Mouse (Mus musculus) midbrain, embryonic 12.5 days (tissue): Measurements from ENCODE around the gene Usp29. TPM values are rescaled to one million over a fixed set of nuclear protein-coding genes. Genes with fewer than 3 reads are reported as not detected.
A peak's percentile ranks its signal among the peaks of the same experiment; 100 is the strongest.
"Not testable (repeated sequence)": the region's sequence is repeated elsewhere in the genome, so short reads cannot be mapped to it uniquely, and the experiment has no call there.

Experiments
- ATAC-seq: fragments of 200-750 bp; cut with Nextera tagmentation; 2 replicates; pipeline ENCODE4 v1.8.0; 2017; ENCODE audit warnings: low read depth, moderate TSS enrichment, moderate library complexity; ENCODE audit not compliant: low FRiP score
- H3K27ac ChIP-seq: fragments of 300-500 bp; sonication (generic); replicated peaks from 2 replicates; pipeline ENCODE4 v1.5.1; 2016; ENCODE audit warnings: mild to moderate bottlenecking
- H3K27me3 ChIP-seq: fragments of 300-500 bp; sonication (generic); 2 replicates; pipeline ENCODE4 v1.6.1; 2016; ENCODE audit warnings: mild to moderate bottlenecking
- H3K36me3 ChIP-seq: fragments of 300-500 bp; sonication (generic); 2 replicates; pipeline ENCODE4 v1.6.1; 2016
- H3K4me1 ChIP-seq: fragments of 300-500 bp; sonication (generic); 2 replicates; pipeline ENCODE4 v1.6.1; 2016
- H3K4me2 ChIP-seq: fragments of 300-500 bp; sonication (generic); replicated peaks from 2 replicates; pipeline ENCODE4 v1.6.1; 2016; ENCODE audit warnings: mild to moderate bottlenecking, moderate library complexity
- H3K4me3 ChIP-seq: fragments of 300-500 bp; sonication (generic); 2 replicates; pipeline ENCODE4 v1.5.1; 2016; ENCODE audit warnings: mild to moderate bottlenecking
- H3K9ac ChIP-seq: fragments of 300-500 bp; sonication (generic); replicated peaks from 2 replicates; pipeline ENCODE4 v1.6.1; 2016; ENCODE audit warnings: mild to moderate bottlenecking, moderate library complexity
- H3K9me3 ChIP-seq: fragments of 300-500 bp; sonication (generic); 2 replicates; pipeline ENCODE4 v1.6.1; 2016; ENCODE audit warnings: mild to moderate bottlenecking
- WGBS: fragments of 180-500 bp; shearing (Covaris S2); methylation state at CpG from one replicate; pipeline ENCODE4 v1.1.7; 2016; 5-methylcytosine and 5-hydroxymethylcytosine counted together
- polyA plus RNA-seq: library from polyadenylated mRNA; unstranded; fragments of >200 nt; fragmentation: Nextera tagmentation; extraction: Ambion mirVana; gene quantifications from 2 replicates; pipeline ENCODE4 v1.2.1, GENCODE M21; 2016

Usp29 gene
- polyA plus RNA-seq, 1 experiment from 2014 or later: 17.5 TPM

DNA sequence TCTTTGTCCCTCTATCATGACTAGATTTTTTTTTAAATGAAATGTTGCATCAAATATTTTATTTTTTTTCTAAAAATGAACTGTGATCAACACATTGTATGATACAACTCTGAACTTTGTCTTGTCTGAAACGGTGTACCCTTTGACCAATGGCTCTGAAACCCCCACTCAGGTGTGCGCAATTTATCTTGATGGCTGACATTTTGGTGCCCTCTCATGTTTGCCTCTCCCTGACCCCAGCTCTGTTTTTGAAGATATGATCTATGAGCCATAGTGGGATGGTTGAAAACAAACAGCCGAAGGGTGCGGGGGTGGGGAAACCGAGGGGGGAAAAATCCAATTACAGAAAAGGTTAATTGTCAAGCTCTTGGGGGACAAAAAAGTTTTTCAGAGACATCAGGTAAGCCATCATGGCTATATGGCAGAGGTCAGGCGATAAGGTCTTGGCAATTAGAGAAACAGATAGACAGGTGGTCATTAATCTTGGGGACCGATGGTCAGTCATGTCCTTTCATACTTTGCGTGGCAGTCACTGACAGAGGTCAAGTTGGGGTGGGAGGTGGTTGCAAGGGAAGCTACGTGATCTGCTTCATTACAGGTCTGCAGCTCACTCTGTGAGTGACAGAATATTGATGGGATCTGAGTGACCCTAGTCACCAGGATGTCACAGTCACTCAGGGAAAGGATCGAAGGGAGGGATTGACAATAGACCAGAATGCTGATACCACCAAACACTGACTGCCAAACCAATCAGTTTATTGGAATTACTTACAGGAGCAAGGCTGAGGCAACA, 125.4 kb downstream of the Usp29 start:
- H3K9ac ChIP-seq: no peak overlapping the region
- no peak for ATAC-seq

DNA sequence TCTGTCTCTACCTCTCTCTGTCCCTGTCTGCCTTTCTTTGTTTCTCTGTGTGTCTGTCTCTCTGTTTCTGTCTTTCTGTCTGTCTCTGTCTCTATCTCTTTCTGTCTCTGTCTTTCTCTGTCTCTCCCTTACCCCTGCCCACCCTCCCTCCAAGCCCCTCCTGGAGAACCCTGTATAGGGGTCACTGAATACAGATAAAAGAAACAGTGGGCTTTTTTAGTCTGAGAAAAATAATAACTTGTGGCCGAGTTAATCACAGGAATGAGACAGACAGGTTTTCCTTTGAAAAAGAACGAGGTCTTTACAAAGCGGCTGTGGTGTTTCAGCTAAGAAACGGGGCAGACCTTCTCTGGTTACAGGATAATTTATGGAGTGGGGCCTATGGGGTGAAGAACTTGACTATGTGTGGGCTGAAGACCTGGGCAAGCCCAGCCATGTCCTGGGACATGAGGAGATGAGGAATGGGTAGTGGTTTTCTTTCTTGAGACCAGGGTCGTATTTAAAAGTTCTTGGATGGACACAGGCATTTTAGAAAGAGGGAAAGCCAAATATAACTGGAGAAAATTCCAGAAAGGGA, 128.4 kb downstream of the Usp29 start:
- Histone ChIP-seq H3K4me1 (peaks cover 13% of the 10 kb centered on the region), H3K9me3 (no peaks in the 10 kb centered on the region), H3K27ac (no peak overlapping the region), H3K27me3 (no peaks in the 10 kb centered on the region), H3K4me2 (no peak overlapping the region), H3K36me3 (no peaks in the 10 kb centered on the region), H3K9ac (no peak overlapping the region), H3K4me3 (no peak overlapping the region)
- ATAC-seq: no peak
- WGBS: 27% methylated on average over 5 of the region's 5 CpGs

More for the DNA sequence above, 125.4 kb downstream of the Usp29 start:
- Histone ChIP-seq H3K27me3 (no peaks in the 10 kb centered on the region), H3K4me3 (no peak overlapping the region), H3K9me3 (no peaks in the 10 kb centered on the region), H3K4me2 (no peak overlapping the region), H3K36me3 (no peaks in the 10 kb centered on the region), H3K27ac (no peak overlapping the region), H3K4me1 (peaks cover 27% of the 10 kb centered on the region)
- 87% methylated on average over 10 of the region's 10 CpGs for WGBS

DNA sequence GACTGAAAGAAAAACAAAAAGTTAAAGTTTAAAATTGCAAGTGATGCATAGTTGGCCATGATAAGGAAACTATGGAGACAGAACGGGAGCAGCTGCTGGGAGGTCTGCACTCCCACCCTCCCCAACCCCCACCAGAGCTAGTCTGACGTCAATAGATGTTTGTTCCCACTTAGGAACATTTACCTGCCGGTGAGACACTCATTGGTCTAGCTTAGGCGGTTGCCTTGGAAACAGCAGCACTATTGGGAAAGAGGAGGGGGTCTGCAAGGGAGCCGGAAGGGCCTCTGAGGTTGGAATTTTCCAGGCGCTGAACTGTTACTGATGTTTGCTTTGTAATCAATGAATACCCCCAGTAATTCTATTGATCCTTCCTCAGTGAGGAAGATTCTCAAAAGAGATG, 130.3 kb downstream of the Usp29 start:
- no peak overlapping the region for H3K9ac ChIP-seq
- ATAC-seq: peak; percentile 78
- H3K36me3 ChIP-seq: no peaks in the 10 kb centered on the region
- H3K27me3 ChIP-seq: no peaks in the 10 kb centered on the region
- H3K9me3 ChIP-seq: no peaks in the 10 kb centered on the region
- no peak overlapping the region for H3K27ac ChIP-seq
- H3K4me3 ChIP-seq: no peak overlapping the region
- WGBS: 4% methylated on average over 6 of the region's 6 CpGs
- no peak overlapping the region for H3K4me2 ChIP-seq
- peaks cover 13% of the 10 kb centered on the region for H3K4me1 ChIP-seq

DNA sequence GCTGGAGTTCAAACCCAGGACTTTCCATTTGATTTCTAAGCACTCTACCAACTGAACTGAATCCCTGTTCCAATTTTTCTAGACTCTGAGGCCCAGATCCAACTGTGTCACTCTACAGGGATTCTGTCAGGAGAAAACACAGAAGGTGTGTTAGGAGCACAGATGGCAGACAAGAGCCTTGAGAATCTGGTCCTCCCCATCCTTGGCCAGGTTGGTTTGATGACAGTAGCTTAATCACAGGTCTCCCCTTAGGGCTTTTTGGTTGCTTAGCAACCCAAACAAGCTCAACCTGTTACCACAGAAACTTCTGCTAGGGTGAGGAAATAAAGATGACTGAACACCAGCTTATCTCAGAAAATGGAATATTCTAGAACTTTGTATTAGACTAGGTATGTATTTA, 136.0 kb downstream of the Usp29 start:
- Histone ChIP-seq H3K4me2 (no peak overlapping the region), H3K27me3 (no peaks in the 10 kb centered on the region), H3K36me3 (no peaks in the 10 kb centered on the region)

DNA sequence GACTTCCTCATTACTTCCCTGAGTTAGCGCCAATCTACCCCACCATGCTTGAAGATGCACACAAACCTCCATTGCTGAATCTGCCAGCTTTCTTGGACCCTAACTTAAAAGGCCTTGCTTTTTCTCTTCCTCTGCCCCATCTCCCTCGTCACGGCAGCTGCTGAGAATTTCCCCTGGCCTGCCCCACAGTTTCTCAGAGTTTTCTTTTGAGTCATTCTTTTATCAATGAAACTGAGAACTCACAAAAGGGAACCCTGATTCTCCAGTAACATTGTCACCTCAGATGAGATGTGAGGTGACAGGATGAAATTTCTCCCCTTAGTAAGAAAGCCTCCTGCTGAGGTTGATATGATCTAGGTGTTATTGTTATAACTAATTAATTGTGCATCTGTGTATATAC, 138.5 kb downstream of the Usp29 start:
- WGBS: 61% methylated on average over 3 of the region's 3 CpGs
- no peak overlapping the region for H3K4me2 ChIP-seq

More for the DNA sequence above, 136.0 kb downstream of the Usp29 start:
- peaks cover 14% of the 10 kb centered on the region; the same call in 1 of the 2 replicates for H3K4me1 ChIP-seq
- no peaks in the 10 kb centered on the region for H3K9me3 ChIP-seq
- H3K9ac ChIP-seq: no peak overlapping the region
- H3K4me3 ChIP-seq: no peak overlapping the region
- H3K27ac ChIP-seq: no peak overlapping the region
- no peak for ATAC-seq

DNA sequence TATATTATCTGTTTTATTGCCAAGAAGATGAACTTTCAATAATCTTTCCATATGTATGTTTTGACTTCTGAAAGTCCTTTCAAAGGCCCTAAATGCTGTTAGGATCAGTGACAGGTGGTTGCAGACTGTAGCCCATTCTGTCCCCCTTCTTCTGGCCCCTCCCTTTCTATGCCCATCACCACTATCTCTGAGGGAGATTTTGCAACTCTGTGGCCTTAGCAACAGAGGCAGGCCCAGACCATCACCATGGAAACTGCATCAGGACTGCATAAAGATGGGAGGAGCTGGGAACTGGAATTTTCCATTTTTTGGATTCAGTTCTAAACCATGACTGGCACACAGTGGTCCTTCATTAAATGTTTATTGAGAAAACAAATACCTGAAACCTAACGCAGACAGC, 139.2 kb downstream of the Usp29 start:
- Histone ChIP-seq H3K4me1 (peaks cover 14% of the 10 kb centered on the region; the same call in 1 of the 2 replicates), H3K27ac (peak overlapping the region; percentile 35; the same call in 1 of the 2 replicates), H3K36me3 (no peaks in the 10 kb centered on the region), H3K4me3 (no peak overlapping the region), H3K9ac (no peak overlapping the region), H3K4me2 (no peak overlapping the region), H3K27me3 (no peaks in the 10 kb centered on the region), H3K9me3 (no peaks in the 10 kb centered on the region)
- ATAC-seq: peak; percentile 78
- 64% methylated on average over 1 of the region's 1 CpGs for WGBS

More for the DNA sequence above, 138.5 kb downstream of the Usp29 start:
- H3K27me3 ChIP-seq: no peaks in the 10 kb centered on the region
- no peak for ATAC-seq
- no peak overlapping the region for H3K9ac ChIP-seq
- H3K4me3 ChIP-seq: no peak overlapping the region
- H3K4me1 ChIP-seq: peaks cover 14% of the 10 kb centered on the region; the same call in 1 of the 2 replicates
- H3K27ac ChIP-seq: no peak overlapping the region
- H3K36me3 ChIP-seq: no peaks in the 10 kb centered on the region
- H3K9me3 ChIP-seq: no peaks in the 10 kb centered on the region

DNA sequence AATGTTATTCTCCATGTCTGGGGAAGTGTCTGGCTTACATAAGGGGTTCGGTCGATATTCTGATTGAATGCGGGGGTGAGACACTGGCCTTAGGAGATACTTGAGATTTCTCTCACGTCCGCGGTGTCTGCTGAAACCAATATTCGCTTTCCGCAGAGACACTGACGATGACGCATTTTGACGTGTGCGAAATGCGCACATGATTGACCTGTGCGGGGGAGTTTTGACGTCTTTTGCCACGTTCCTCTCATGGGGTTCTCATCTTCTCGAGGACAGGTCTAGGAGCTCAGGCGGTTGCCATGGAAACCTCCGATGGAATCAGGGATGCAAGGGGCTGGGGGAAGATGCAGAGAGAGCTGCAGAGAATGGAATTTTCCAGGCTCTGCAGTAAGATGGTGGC, 144.1 kb downstream of the Usp29 start:
- no peak overlapping the region for H3K9ac ChIP-seq
- H3K36me3 ChIP-seq: no peaks in the 10 kb centered on the region
- no peaks in the 10 kb centered on the region for H3K9me3 ChIP-seq
- peak; percentile 86 for ATAC-seq
- peaks cover 12% of the 10 kb centered on the region; the same call in 1 of the 2 replicates for H3K4me1 ChIP-seq
- no peaks in the 10 kb centered on the region for H3K27me3 ChIP-seq
- no peak overlapping the region for H3K4me3 ChIP-seq
- peak overlapping the region; percentile 25; the same call in 1 of the 2 replicates for H3K4me2 ChIP-seq
- H3K27ac ChIP-seq: peak overlapping the region; percentile 61
- 39% methylated on average over 19 of the region's 19 CpGs for WGBS

DNA sequence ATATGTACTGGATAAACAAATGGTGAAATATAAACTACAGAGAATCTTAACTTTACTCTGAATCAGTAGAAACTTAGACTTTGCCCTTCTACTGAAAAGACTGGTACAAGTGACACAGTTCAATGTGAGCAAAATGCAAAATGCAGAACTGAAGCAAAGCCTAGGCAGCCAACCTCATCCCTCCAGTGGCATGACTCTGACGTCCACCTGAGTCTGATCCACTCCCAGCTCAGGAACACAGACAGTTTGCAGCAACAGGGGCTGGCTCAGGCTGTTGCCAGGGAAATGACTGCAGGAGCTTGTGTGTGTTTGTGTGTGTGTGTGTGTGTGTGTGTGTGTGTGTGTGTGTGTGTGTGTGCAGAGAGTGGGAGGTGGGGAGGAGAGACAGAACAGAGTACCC, 147.8 kb downstream of the Usp29 start:
- 54% methylated on average over 1 of the region's 1 CpGs for WGBS

DNA sequence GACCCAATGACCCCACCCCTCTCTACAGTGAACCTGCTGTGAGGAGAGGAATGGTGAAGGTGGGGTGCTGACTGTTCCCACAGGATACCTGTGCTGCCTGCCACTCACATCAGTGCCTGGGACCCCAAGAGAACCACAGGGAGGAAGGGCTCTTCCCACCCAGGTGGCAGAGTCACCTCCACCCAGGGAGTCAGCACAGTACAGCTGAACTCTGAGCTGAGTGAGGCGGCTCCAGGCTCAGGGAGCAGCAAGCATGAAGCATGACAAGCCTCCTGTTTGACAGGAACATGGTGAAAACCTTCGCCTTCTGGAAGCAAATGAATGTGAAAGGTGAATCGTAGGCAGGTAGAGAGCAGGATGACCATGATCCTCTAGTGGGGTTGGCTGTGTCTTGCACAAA, 148.5 kb downstream of the Usp29 start:
- ATAC-seq, H3K36me3 ChIP-seq, H3K4me2 ChIP-seq, H3K27me3 ChIP-seq, H3K27ac ChIP-seq, H3K9me3 ChIP-seq, H3K4me3 ChIP-seq, H3K9ac ChIP-seq: not testable (repeated sequence)
- peaks cover 11% of the 10 kb centered on the region for H3K4me1 ChIP-seq
- 89% methylated on average over 3 of the region's 3 CpGs for WGBS

More for the DNA sequence above, 147.8 kb downstream of the Usp29 start:
- H3K27ac ChIP-seq: no peak overlapping the region
- no peaks in the 10 kb centered on the region for H3K9me3 ChIP-seq
- no peak for ATAC-seq
- no peak overlapping the region for H3K9ac ChIP-seq
- no peak overlapping the region for H3K4me2 ChIP-seq
- H3K4me3 ChIP-seq: no peak overlapping the region
- H3K27me3 ChIP-seq: no peaks in the 10 kb centered on the region
- H3K4me1 ChIP-seq: peaks cover 11% of the 10 kb centered on the region
- H3K36me3 ChIP-seq: no peaks in the 10 kb centered on the region

DNA sequence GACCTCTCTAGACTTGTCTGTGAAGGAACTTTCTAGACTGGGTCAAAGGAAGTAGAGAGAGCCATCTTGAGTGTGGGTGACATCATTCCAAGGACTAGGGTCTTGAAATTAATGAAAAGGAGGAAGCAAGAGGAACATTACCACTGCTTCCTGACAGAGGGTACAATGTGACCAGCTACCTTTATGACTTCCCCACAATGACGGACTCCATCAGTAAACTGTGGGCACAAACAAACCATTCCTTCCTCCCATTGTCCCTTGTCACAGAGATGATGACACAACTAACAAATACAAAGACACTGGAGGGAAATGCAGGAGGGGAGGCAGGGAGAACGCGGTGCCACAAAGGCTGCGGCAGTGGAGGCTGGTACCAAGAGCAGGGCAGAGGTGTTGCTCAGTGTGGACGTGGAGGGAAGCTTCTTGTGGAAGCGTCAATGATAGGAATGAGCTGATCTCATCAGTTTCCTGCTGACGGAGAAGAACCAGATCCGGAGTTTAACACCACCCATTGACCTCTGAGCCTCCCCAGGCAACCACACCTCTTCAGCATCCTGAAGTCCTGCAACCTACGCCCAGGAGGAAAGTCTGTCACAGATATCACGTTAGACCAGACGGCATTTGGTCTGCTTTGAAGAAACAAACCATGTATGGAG, 149.3 kb downstream of the Usp29 start:
- no peaks in the 10 kb centered on the region for H3K27me3 ChIP-seq
- H3K4me2 ChIP-seq: no peak overlapping the region
- H3K4me3 ChIP-seq: no peak overlapping the region
- peaks cover 9% of the 10 kb centered on the region for H3K4me1 ChIP-seq
- 87% methylated on average over 11 of the region's 11 CpGs for WGBS
- ATAC-seq: no peak
- no peak overlapping the region for H3K27ac ChIP-seq
- H3K9me3 ChIP-seq: no peaks in the 10 kb centered on the region
- no peaks in the 10 kb centered on the region for H3K36me3 ChIP-seq
- no peak overlapping the region for H3K9ac ChIP-seq

DNA sequence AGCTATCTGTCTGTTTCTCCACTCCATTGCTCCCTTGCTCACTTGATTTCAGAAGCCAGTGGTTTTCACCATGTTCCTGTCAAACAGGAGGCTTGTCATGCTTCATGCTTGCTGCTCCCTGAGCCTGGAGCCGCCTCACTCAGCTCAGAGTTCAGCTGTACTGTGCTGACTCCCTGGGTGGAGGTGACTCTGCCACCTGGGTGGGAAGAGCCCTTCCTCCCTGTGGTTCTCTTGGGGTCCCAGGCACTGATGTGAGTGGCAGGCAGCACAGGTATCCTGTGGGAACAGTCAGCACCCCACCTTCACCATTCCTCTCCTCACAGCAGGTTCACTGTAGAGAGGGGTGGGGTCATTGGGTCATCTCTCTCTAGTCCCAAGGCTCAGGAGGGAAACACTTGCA, 150.5 kb downstream of the Usp29 start:
- not testable (repeated sequence) for H3K27me3 ChIP-seq
- peak; percentile 24; the same call in 1 of the 2 replicates for ATAC-seq

DNA sequence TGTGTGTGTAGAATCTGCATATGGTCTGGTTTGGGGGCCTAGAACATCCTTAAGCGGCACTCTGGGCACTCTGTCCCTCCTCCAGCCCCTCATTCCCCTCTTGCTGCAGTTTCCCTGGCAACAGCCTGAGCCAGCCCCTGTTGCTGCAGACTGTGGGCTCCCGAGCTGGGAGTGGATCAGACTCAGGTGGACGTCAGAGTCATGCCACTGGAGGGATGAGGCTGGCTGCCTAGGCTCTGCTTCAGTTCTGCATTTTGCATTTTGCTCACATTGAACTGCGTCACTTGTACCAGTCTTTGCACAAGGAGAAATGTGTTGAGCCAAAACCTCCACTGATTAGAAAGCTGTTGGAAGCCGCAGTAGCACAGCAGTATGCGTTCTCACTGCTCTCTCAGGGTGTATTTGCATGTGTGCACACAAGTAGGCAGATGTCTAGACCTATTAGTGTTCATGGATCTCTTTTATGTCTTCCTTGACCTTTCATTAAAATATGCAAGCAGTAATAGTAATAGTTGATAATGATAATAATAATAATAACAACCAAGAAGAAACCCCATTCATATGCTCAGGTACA, 151.2 kb downstream of the Usp29 start:
- Histone ChIP-seq H3K9ac (no peak overlapping the region), H3K27ac (peak overlapping the region; percentile 39), H3K36me3 (no peaks in the 10 kb centered on the region), H3K4me1 (peaks cover 5% of the 10 kb centered on the region), H3K4me3 (no peak overlapping the region), H3K27me3 (no peaks in the 10 kb centered on the region), H3K4me2 (no peak overlapping the region), H3K9me3 (no peaks in the 10 kb centered on the region)
- peak; percentile 80 for ATAC-seq
- 34% methylated on average over 6 of the region's 6 CpGs for WGBS

More for the DNA sequence above, 150.5 kb downstream of the Usp29 start:
- not testable (repeated sequence) for H3K27ac ChIP-seq, H3K9ac ChIP-seq, H3K9me3 ChIP-seq, H3K4me2 ChIP-seq, H3K4me3 ChIP-seq, H3K4me1 ChIP-seq, H3K36me3 ChIP-seq
- WGBS: 71% methylated on average over 1 of the region's 1 CpGs
